Mouse (Mus musculus) mouse trophoblast stem cell (cell line): ENCODE measurements at regions not wholly inside any gene's neighbourhood (a gene's known extent, or its start where the extent isn't known, plus 50 kb on each side); places are given as distances from the start of the nearest gene placed in this dataset.

ENCODE experiments used
- in situ Hi-C, 2 experiments: fragments of 300-500 bp; cut with MseI, MboI; formaldehyde crosslinking; loops; 2 replicates in 1 of 2; 3 replicates in 1 of 2; pipeline ENCODE4 v1.15.1; 2025

GRCm38 (mm10) chr17:84107946-84108686, 79.6 kb downstream of the Zfp36l2 start:
- in situ Hi-C loops, result no loop called here

DNA sequence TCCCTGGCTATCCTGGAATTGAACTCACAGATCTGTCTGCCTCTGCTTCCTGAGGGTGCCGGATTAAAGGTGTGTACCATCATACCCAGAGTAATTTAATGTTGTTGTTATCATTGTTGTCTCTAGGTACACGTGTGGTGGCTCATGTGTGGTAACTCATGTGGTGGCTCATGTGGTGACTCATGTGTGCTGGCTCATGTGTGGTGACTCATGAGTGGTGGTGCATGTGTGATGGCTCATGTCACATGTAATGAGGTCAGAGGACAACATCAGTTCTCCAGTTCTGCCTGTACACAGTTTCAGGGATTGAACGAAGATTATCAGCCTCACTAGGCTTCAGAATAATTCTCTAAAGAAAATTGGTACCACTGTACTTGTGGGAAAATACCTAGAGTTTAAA, 80.2 kb downstream of the Zfp36l2 start:
- in situ Hi-C loops, result no loop called here

GRCm38 (mm10) chr17:84104242-84104641, 83.5 kb downstream of the Zfp36l2 start:
- in situ Hi-C loops, result no loop called here

DNA sequence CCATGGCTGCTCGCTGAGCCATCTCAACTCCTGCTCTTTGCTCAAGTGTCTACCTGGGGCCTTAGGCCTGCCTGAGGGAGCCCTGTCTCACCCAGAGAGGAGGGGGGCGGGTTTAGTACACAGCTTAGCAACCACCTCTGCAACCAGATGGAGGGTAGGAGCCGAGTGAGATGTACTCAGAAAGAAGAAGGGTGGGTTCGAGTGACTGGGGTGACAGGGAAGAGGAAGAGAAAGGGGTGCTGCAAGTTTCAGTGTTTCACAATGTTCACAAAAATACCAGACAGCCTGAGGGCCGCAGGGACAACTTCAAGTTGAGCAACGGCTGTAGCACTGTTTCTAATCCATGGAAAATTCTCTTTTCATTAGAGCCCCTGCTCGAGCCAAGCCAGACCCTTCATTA, 84.4 kb downstream of the Zfp36l2 start:
- in situ Hi-C loops, result no loop called here

- in situ Hi-C loops, result no loop called here
Observed at GRCm38 (mm10) chr17:84101652-84102051, 86.1 kb downstream of the Zfp36l2 start.

GRCm38 (mm10) chr17:84100523-84100922, 87.2 kb downstream of the Zfp36l2 start:
- in situ Hi-C loops, result no loop called here

DNA sequence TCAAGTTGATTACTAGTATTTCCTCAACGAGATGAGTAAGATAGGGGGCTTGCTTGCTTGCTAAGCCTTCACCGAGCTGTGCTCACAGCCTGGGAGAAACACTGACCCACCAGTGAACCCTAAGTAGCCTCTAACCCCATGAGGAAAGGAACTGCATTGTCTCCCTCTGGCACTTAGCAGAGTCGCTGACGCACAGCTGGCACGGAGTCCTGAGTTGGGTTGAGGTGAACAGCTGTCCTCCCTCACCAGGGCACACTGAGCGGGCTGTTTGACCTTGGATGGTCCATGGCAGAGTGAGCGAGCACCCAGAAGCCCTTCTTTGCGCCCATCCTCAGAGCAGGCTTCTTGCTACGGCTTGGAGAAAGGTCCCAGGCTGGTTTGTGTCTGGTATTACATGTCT, 88.0 kb downstream of the Zfp36l2 start:
- in situ Hi-C loops, result no loop called here

GRCm38 (mm10) chr17:84097871-84098430, 89.8 kb downstream of the Zfp36l2 start:
- in situ Hi-C loops, result no loop called here

GRCm38 (mm10) chr17:84097286-84097685, 90.5 kb downstream of the Zfp36l2 start:
- in situ Hi-C loops, result no loop called here

DNA sequence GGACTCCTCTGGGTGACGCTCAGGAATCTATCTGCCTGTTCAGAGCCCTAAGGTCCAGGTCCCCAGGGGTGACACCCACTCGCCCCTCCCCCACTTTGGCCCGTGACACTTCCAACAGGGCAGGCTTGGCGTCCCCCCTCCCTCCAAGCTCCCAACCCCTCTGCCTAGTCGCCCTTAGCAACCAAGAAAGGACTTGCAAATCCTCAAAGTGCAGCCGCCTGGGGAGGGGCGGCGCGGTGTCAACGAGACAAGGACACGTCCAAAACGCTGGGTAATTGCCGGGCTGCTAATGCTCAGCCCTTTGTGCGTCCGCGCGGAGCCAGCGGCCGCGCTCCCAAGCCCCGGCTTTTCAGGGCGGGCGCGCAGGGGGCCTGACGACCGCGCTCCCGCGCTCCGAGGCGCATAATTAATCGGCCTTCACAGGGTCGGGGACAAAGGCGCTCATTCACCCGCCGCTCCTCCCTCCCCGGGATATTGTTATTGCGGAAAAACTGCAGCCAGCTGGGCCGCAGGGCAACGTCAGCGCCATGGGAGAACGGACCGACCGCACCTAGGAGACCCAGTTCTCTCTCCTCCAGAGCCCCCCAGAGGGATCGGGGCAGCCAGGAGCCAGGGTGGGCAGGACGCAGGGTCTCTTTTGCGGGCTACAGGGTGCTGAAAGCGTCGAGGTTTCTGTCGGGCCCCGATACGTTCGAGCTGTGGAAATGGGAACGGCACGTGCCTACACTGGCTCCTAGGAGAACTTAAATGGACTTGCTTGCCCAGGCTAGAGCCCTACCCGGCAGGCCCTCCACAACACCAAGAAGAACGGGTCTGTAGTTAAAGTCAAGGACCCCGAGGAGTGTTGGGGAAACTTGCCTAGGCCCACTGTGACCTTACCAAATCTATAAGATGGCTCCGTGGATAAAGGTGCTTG, 91.1 kb downstream of the Zfp36l2 start:
- in situ Hi-C loops, result no loop called here

- in situ Hi-C loops, result no loop called here
Observed at GRCm38 (mm10) chr17:84095829-84096228, 91.9 kb downstream of the Zfp36l2 start.

DNA sequence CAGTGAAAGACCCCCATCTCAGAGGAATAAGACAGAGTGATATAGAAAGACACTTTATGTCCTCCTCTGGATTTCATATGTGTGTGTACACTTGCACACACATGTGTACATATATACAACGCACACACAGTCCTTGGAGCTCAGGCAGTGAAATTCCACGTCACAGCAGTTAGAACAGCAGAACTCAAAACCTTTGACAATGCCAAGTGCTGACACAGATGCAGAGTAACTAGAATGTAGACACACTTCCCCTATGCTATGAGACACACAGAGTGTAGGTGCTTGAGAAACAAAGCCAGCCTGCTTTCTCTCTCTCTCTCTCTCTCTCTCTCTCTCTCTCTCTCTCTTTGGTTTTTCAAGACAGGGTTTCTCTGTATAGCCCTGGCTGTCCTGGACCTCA, 92.7 kb downstream of the Zfp36l2 start:
- in situ Hi-C loops, result no loop called here

DNA sequence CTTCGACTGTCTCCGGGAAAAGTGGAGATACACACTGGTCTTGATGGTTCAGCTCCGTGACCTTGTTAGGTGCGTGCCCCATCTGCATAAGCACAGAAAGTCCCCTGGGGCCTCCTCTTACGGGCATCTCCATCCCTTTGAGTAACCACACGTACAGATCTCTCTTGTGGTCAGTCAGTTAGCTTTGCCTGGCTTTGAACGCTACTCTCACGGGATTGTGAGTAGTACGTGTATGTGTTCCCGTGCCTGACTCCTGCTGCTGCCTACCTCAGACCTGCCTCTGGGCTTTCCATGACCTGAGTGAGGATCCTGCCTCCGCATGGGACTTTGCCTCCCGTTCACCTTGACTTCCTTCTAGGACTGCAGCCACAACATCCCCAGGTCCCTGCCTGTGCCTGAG, 101.4 kb downstream of the Zfp36l2 start:
- in situ Hi-C loops, result no loop called here

DNA sequence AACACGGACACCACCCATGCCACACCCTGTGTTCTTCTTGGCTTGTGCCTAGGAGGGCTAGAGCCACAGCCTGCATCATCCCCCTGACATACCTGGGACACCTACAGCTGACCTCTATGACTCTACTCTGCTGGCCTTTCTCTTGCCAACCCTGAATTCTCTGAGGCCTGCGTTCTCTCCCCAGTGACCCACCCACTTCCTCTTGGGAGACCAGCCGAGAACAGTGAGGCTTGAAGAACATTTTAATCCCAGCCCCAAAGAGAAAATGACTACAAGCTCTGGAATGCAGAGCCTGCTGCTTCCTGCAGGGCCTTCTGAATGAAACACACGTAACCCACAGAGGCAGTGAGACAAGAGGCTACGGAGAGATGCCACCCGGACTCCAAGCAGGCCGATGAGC, 102.0 kb downstream of the Zfp36l2 start:
- in situ Hi-C loops, result no loop called here

- in situ Hi-C loops, result no loop called here
Observed at GRCm38 (mm10) chr17:84085232-84085631, 102.5 kb downstream of the Zfp36l2 start.

DNA sequence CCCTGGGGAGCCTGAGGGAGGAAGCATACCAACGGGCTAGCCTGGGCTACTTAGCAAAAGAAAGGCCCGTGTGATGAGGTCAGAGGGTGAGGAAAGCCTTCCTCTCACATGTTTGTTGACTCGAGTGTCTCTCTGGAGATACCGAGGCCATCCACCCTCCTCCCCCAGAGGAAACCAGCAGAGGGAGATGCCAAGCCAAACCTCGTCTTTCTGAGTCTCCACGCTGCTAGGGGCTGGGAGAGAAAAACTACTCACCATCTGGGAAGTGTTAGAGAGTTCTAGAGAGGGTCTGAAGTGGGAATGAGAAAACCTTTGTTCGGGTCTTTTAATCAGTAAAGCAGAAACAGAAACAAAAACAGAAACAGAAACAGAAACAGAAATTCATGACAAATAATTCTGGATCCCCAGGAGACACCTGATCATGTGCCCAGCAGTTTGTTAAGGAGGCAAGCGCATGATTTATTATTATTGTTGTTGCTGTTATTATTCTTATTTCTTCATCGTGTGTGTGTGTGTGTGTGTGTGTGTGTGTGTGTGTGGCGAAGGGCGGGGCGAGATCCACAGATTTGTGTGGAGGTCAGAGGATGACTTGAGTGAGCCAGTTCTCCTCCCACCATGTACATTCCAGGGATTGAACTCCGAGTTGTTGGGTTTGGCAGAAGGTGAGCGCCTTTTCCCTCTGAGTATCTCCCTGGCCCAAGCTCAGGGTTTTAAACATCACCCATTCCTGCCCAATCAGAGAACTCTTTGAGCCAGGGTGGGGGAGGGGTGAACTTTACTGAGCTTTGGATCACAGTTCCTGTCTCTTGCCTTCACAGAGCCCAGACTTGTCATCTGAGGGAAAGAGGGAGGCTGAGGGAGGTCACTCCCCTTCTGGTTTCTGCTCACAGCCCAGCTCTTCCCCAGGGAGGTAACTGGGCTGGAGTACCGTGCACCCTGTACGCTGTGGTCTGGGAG, 104.2 kb downstream of the Zfp36l2 start:
- in situ Hi-C loops, result no loop called here

DNA sequence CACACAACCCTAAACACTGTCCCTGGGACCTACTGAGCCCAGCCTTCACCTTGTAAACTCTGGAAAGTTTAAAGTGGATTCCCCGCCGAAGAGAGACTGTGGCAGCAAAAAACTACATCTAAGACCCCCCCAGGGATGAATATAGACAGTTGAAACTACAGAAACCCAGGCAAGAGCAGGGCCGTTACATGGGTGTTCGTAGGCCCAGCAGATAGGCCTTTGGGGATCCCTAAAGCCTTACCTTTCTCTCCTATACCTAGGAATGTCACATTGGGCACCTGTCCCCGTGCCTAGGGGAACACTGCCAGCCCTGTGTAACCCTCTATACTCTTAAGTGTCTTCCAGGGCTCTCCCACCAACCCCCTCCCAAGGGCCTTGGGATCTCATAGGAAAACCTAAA, 105.2 kb downstream of the Zfp36l2 start:
- in situ Hi-C loops, result no loop called here

DNA sequence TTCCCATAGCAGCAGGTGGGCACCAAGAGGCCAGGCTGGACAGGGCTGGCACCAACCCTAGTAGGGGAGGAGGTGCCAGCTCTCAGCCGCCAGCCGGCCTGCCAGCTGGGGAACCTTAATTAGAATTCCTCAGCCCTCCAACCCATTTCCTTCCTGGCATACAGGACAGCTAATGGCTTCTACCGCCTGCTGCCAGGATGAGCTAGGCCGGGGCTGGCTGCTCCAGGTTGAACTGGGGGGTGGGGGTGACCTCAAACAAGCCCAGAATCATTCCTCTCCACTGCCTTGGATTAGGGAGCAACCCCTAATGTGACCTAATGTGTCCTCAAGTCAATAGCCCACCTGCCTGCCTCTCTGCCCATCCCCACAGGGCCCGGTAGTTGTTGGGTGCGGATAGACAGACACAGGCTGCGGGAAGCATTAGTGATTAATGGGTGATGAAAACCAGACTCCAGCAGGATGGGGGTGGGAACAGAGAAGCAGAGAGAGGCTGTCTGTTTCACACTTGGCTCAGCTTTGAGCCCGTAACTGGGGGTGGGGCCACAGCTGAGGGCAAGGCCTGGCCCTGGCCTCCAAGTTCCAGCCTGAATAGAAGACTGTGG, 105.9 kb downstream of the Zfp36l2 start:
- in situ Hi-C loops, result no loop called here

GRCm38 (mm10) chr17:84075081-84075938, 112.4 kb downstream of the Zfp36l2 start:
- in situ Hi-C loops, result no loop called here
